Mouse (Mus musculus): Measurements from ENCODE around the gene Cacna2d3.

DNA sequence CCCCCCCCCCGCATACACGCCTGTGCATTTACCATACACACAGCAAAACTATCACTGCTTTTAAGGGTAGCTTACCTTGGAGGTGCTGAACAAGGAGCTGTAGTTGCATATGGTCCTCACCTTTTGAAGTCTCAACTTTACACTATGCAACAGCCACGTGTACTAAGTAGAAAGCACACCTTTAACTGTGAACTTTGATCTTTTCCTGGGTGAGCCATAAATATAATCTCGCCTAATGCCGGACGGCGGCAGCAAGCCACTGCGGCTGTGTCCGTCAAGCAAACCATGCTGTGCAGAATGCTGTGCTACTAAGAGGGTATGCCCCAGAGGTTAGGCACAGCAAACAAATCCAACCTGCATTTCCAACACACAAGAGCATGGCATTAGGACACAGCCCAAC, 132.0 kb downstream of the Cacna2d3 start:
- TF ChIP-seq CTCF (conservative IDR thresholded peaks at IDR 0.05 in 1 of 2, IDR thresholded peaks at IDR 0.05 in 1 of 2; ENCODE audit: low read depth in 2 of 2, low read length in 2 of 2) = no peak
- TF ChIP-seq MAX (IDR thresholded peaks at IDR 0.05; ENCODE audit: low read length) = no peak
- TF ChIP-seq ZC3H11A (IDR thresholded peaks at IDR 0.05; ENCODE audit: low read depth, low read length) = no peak

Measured in CH12.LX (cell line).